Mouse (Mus musculus) forebrain, embryonic 14.5 days (tissue): ENCODE results near the gene Fmo1. TPM values are rescaled to one million over a fixed set of nuclear protein-coding genes. Genes with fewer than 3 reads are reported as not detected.

Source experiments
- ATAC-seq: fragments of 200-750 bp; cut with Nextera tagmentation; 2 replicates; pipeline ENCODE4 v1.8.0; 2017; ENCODE audit warnings: mild to moderate bottlenecking, moderate library complexity
- DNase-seq: peaks from one replicate; pipeline ENCODE4 v3.0.0-alpha.2; 2015; ENCODE audit warnings: low spot score
- H3K27ac ChIP-seq: fragments of 300-500 bp; sonication (generic); 2 replicates; pipeline ENCODE4 v1.5.1; 2014; ENCODE audit warnings: low read depth, mild to moderate bottlenecking, control low read depth, low read length, moderate library complexity
- H3K27me3 ChIP-seq: fragments of 300-500 bp; sonication (generic); replicated peaks from 2 replicates; pipeline ENCODE4 v1.6.1; 2014; ENCODE audit warnings: low read length, control low read depth, mixed read lengths; ENCODE audit not compliant: control insufficient read depth, insufficient read depth
- H3K36me3 ChIP-seq: fragments of 300-500 bp; sonication (generic); 2 replicates; pipeline ENCODE4 v1.6.1; 2014; ENCODE audit warnings: low read length, control low read depth; ENCODE audit not compliant: control insufficient read depth, insufficient read depth
- H3K4me1 ChIP-seq: fragments of 300-500 bp; sonication (generic); 2 replicates; pipeline ENCODE4 v1.6.1; 2014; ENCODE audit warnings: antibody characterized with exemption, low read length, control low read depth; ENCODE audit not compliant: control insufficient read depth, insufficient read depth
- H3K4me2 ChIP-seq: fragments of 300-500 bp; sonication (generic); 2 replicates; pipeline ENCODE4 v1.6.1; 2014; ENCODE audit warnings: mild to moderate bottlenecking, control low read depth, low read length
- H3K4me3 ChIP-seq: fragments of 300-500 bp; sonication (generic); 2 replicates; pipeline ENCODE4 v1.5.1; 2014; ENCODE audit warnings: low read depth, low read length, control low read depth
- H3K9ac ChIP-seq: fragments of 300-500 bp; sonication (generic); 2 replicates; pipeline ENCODE4 v1.6.1; 2014; ENCODE audit warnings: mild to moderate bottlenecking, low read length, control low read depth, moderate library complexity
- H3K9me3 ChIP-seq: fragments of 300-500 bp; sonication (generic); replicated peaks from 2 replicates; pipeline ENCODE4 v1.6.1; 2016; ENCODE audit warnings: low read length, control low read depth, mixed read lengths; ENCODE audit not compliant: control insufficient read depth
- WGBS: fragments of 180-500 bp; shearing (Covaris S2); extraction: QIAGEN DNeasy Blood & Tissue Kit; methylation state at CpG from one replicate; pipeline ENCODE4 v1.1.7; 2014; 5-methylcytosine and 5-hydroxymethylcytosine counted together
- polyA plus RNA-seq: library from polyadenylated mRNA; unstranded; fragments of >200 nt; fragmentation: Nextera tagmentation; extraction: Ambion mirVana; gene quantifications from 2 replicates; pipeline ENCODE4 v1.2.1, GENCODE M21; 2014

Gene Fmo1
- polyA plus RNA-seq, 1 experiment from 2014 or later = 18.1 TPM

DNA sequence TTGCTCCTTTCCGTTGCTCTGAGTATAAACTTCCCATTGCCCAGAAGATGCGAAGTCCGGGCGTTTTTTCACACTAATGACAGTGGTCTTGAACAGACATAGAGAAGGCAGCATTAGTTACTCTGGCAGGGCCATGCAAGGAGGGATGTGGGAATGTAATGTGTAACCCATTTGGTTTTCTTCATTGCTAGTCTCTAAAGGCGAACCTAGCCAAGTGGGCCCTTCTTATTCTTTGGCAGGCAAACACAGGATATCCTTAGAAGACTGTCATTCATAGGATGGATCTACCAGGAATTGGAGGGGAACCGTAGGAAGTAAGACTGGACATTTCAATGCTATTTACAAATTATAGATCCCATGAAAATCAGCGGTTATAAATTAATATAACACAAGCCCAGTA is 21.2 kb upstream of the Fmo1 start:
- no peaks in the 10 kb centered on the region for H3K9me3 ChIP-seq
- H3K4me1 ChIP-seq = no peaks in the 10 kb centered on the region
- ATAC-seq = no peak
- H3K27me3 ChIP-seq = no peaks in the 10 kb centered on the region
- no peak overlapping the region for H3K4me3 ChIP-seq
- 94% methylated on average over 7 of the region's 7 CpGs for WGBS
- DNase-seq = no peak
- no peak overlapping the region for H3K4me2 ChIP-seq
- no peaks in the 10 kb centered on the region for H3K36me3 ChIP-seq
- H3K27ac ChIP-seq = no peak overlapping the region
- H3K9ac ChIP-seq = no peak overlapping the region

DNA sequence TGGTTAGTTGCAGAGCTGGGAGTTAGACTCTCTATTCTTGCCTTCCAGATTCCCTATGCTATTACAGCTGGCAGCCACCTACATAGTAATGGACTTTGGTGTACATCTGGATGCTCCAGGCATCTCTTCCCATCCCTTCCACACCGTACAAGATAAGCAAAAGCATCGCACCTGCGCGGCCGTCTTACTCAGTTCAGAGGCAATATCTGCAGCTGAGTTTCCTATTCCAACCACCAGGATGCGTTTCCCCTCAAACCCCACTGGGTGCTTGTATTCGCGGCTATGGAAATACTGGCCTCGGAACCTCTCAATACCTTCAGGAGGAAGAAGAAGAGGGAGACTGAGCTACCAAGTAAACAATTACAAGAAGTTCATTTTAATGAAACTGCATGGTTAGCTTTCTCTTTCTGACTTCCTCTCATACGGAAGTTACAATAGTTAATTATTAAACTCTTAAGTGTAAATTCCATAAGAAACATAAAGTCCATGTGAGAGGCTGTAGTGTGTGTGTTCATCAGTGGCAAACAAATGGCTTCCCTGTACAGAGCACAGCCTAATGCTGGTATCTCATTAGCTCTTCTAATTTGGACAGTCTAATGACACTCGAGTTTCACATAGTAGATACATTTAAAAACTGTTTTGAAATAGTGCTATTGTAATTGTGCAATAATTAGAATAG is 19.9 kb upstream of the Fmo1 start:
- no peak overlapping the region for H3K9ac ChIP-seq
- no peak for DNase-seq

DNA sequence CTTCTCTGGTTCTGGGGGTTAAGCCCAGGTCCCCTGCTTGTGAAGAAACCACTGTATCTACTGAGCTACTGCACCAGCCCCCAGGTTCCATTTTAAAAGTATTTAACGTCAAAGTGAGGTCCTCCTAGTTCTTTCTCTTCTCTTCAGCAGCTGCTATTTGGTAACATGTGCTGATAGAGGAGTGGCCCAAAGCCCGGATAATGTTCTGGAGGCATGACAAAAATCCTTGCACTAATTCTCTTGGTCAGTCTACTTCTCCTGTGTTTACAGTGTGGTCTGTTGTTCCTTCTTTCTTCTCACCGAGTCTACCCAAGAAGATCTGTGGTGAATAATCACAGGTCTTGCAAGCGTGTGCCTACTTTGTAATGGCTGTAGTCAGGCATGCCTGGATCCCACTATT is 16.3 kb upstream of the Fmo1 start:
- no peak overlapping the region for H3K4me2 ChIP-seq
- no peaks in the 10 kb centered on the region for H3K4me1 ChIP-seq
- H3K27me3 ChIP-seq = no peaks in the 10 kb centered on the region
- ATAC-seq = no peak
- no peaks in the 10 kb centered on the region for H3K36me3 ChIP-seq
- WGBS = 80% methylated on average over 4 of the region's 4 CpGs
- no peak overlapping the region for H3K27ac ChIP-seq
- no peak overlapping the region for H3K9ac ChIP-seq
- no peaks in the 10 kb centered on the region for H3K9me3 ChIP-seq
- no peak for DNase-seq
- no peak overlapping the region for H3K4me3 ChIP-seq

More for the DNA sequence above, 19.9 kb upstream of the Fmo1 start:
- Histone ChIP-seq H3K9me3 (no peaks in the 10 kb centered on the region), H3K4me3 (no peak overlapping the region), H3K4me1 (no peaks in the 10 kb centered on the region), H3K27me3 (no peaks in the 10 kb centered on the region), H3K4me2 (no peak overlapping the region), H3K27ac (no peak overlapping the region), H3K36me3 (no peaks in the 10 kb centered on the region)
- ATAC-seq = no peak
- 89% methylated on average over 11 of the region's 11 CpGs for WGBS

DNA sequence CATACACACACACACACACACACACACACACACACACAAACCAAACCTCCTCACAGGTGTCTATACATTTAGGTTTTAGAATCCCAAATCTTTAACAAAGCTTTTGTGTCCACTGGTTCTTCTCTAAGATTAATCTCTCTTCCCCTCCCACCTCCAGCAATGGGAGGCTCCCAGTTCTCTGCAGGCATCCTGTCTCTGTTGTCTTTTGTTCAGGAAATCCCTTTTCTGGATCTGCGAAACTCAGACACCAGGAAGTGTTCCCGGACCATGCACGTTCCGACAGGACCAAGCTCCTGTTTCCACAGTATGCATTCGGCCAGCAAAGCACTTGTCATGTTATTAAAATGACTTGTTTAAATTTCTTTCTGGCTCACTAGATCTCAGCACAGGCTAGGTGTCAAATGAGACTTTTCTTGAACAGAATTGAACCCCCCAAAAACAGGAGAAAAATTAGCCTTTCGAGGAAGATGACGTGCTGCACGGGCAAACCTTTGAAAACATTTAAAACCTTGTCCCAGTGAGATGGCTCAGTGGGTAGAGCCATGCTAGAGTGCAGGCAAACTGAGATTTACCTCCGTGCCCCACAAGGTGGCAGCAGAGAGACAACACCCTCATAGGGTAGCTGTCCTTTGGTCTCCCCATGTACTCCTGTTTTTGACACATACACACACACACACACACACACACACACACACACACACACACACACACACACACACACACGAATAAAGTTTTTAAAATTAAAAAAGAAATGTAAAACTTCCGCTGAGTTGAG is 13.4 kb upstream of the Fmo1 start:
- DNase-seq = no peak
- H3K4me1 ChIP-seq = no peaks in the 10 kb centered on the region
- H3K4me2 ChIP-seq = no peak overlapping the region
- ATAC-seq = no peak
- H3K27me3 ChIP-seq = no peaks in the 10 kb centered on the region
- no peaks in the 10 kb centered on the region for H3K36me3 ChIP-seq
- no peak overlapping the region for H3K9ac ChIP-seq
- H3K9me3 ChIP-seq = no peaks in the 10 kb centered on the region
- no peak overlapping the region for H3K4me3 ChIP-seq
- H3K27ac ChIP-seq = no peak overlapping the region
- WGBS = 66% methylated on average over 11 of the region's 11 CpGs

- Histone ChIP-seq H3K27ac (no peak overlapping the region), H3K27me3 (no peaks in the 10 kb centered on the region), H3K4me3 (no peak overlapping the region), H3K4me1 (no peaks in the 10 kb centered on the region), H3K9ac (no peak overlapping the region), H3K9me3 (no peaks in the 10 kb centered on the region), H3K4me2 (no peak overlapping the region), H3K36me3 (no peaks in the 10 kb centered on the region)
- 91% methylated on average over 3 of the region's 3 CpGs for WGBS
- no peak for DNase-seq
- no peak for ATAC-seq
These were observed 8.7 kb upstream of the Fmo1 start for GRCm38 (mm10) chr1:162875091-162875490.

GRCm38 (mm10) chr1:162871701-162872311 is 5.4 kb upstream of the Fmo1 start:
- H3K4me1 ChIP-seq = no peaks in the 10 kb centered on the region
- no peak overlapping the region for H3K9ac ChIP-seq
- H3K9me3 ChIP-seq = no peaks in the 10 kb centered on the region
- WGBS = 71% methylated on average over 9 of the region's 9 CpGs
- DNase-seq (no peak), ATAC-seq (no peak)
- H3K27ac ChIP-seq = no peak overlapping the region
- no peak overlapping the region for H3K4me2 ChIP-seq
- no peaks in the 10 kb centered on the region for H3K36me3 ChIP-seq
- no peak overlapping the region for H3K4me3 ChIP-seq
- H3K27me3 ChIP-seq = no peaks in the 10 kb centered on the region

DNA sequence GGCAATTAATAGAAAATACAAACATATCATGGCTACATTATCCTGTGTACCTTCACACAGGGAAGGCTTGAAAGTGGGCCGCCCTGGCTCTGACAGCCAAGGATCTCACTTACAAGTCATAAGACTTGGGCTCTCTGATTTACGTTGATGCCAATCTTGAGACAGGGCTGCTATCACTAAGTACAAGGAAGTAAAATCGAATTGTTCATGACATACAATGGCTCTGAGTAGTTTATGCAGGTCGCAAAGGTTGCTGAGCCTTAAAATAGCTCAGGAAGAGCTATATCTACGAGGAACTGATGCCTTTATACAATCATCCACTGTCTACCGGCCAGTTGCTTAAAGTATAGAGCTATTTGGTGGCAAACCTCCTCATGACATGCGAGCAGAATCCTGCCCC is 4.6 kb upstream of the Fmo1 start:
- Histone ChIP-seq H3K4me1 (no peaks in the 10 kb centered on the region), H3K4me3 (no peak overlapping the region), H3K9ac (no peak overlapping the region), H3K27ac (no peak overlapping the region), H3K4me2 (no peak overlapping the region), H3K27me3 (no peaks in the 10 kb centered on the region), H3K36me3 (no peaks in the 10 kb centered on the region), H3K9me3 (no peaks in the 10 kb centered on the region)
- ATAC-seq (no peak), DNase-seq (no peak)
- WGBS = 84% methylated on average over 7 of the region's 7 CpGs

DNA sequence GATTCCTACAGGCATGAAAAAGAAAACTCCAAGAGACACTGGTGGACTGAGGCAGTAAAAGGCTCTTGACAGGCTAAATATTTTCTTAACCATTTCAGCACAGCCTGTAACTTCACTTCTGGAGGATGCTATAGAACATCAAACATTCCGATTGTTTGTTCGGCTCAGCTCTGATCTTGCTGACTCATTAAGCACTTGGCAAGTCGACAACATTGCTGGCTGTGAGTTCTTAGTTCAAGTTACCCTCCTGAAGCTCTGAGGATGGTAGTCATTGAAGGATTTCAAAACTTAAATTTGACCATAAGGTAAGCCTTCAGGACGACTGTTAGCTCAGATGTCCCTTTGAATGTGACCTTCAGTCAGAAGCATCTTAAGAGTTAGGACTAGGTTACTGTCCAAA is 986 bp upstream of the Fmo1 start:
- Histone ChIP-seq H3K9ac (no peak overlapping the region), H3K27ac (no peak overlapping the region), H3K9me3 (no peaks in the 10 kb centered on the region), H3K36me3 (no peaks in the 10 kb centered on the region), H3K27me3 (no peaks in the 10 kb centered on the region), H3K4me1 (no peaks in the 10 kb centered on the region), H3K4me3 (no peak overlapping the region), H3K4me2 (no peak overlapping the region)
- DNase-seq = no peak
- WGBS = 86% methylated on average over 4 of the region's 4 CpGs
- no peak for ATAC-seq

DNA sequence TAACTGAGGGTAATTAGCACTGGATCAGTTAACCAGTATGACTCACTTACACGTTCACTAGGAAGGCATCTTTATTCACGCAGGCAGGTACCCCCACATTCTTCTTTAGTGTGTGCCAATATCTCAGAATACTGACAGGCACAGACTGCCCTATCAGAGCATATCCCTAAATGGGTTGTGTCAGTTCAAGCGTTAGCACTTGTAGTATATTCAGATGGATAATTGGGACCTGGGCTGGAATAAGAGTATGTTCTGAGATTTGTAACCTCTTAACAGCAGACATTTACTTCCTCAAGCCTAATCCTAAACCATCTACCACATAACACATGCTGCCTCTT is 948 bp downstream of the Fmo1 start:
- Histone ChIP-seq H3K4me2 (no peak overlapping the region), H3K4me1 (no peaks in the 10 kb centered on the region), H3K27me3 (no peaks in the 10 kb centered on the region), H3K9me3 (no peaks in the 10 kb centered on the region), H3K9ac (no peak overlapping the region), H3K36me3 (no peaks in the 10 kb centered on the region), H3K4me3 (no peak overlapping the region), H3K27ac (no peak overlapping the region)
- ATAC-seq (no peak), DNase-seq (no peak)
- WGBS = 58% methylated on average over 3 of the region's 3 CpGs
